Mouse (Mus musculus) spleen, adult 18-20 months (tissue): ENCODE measurements around the gene Olfr693.
"Not testable (repeated sequence)": the region's sequence is repeated elsewhere in the genome, so short reads cannot be mapped to it uniquely, and the experiment has no call there.

ENCODE experiments used
- DNase-seq, 2 experiments: peaks; one replicate each; pipeline ENCODE4 v3.0.0; 2022; ENCODE audit warnings: mixed read lengths in 2 of 2

Olfr693 gene

DNA sequence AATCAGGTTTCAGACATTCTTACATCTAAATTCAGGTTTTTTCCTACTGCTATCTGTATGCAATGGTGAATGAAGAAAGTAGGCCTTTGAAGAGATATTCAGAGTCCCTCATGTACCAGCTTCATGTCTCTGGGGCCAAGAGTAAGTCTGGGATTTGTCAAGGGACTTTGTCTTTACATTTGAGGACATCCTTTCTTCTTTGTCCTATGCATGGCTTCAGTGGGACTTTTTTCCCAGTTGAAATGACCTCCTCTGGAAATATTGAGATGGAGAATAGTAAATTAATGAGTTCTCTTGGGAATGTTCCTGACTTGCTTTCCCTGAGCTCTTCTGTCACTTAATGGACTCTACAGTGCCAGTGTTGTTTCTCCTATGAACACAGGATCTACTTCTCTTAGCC is at the start of gene Olfr693:
Olfr693 (minus strand) TSS at position 101 of the 400 bp plus-strand sequence.
- no peak for DNase-seq

DNA sequence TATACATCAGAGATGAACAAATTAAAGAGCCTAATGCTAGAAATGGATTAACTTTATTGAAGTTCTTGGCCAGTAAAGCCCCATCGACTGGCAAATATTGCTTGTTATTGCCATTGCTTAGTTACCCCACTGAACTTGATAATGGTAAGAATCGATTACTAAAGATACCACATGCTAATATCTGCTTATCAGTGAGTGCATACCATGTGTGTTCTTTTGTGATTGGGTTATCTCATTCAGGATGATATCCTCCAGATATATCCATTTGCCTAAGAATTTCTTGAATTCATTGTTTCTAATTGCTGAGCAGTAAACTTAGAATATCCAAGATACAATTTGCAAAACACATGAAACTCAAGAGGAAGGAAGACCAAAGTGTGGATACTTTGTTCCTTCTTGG is 45.3 kb upstream of the Olfr693 start:
- not testable (repeated sequence) for DNase-seq

DNA sequence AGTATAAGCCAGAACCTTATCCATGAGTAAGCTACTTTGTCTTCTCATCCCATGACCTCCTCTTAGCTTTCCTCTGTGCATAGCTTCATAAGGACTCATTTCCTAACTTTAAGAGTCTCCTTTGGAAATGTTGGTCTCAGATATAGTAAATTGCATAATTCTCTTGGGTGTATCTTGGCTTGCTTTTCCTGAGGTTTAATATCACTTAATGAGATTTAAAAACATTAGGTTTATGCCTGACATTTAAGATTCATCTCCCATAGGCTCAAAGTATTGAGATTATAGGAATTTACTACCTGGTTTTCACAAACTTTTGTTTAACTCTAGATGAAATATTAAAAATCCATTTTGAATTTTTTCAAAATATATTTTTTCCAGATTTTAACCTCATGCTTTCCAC is 35.9 kb upstream of the Olfr693 start, which contains the start of gene Olfr695:
Olfr695 (minus strand) TSS at position 101 of the 400 bp plus-strand sequence.
- DNase-seq, result no peak

DNA sequence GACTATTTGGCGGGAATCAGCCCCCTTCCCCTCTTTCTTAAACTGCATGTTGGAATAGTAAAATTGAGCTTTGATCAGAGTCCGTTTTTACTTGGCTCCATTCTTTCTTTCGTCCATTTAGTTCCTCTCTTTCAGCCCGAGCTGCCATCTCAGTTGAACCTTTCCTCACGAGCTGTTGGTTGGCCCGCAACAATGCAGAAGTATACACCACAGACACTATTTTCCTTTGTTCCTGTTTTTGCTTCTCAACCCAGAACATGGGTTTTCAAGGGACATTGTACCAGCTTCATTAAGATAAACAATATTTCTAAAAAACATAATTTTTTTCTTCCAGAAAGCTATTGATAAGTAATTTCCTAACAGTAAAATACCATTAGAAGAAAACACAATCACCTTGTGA is 31.1 kb upstream of the Olfr693 start:
- no peak for DNase-seq

DNA sequence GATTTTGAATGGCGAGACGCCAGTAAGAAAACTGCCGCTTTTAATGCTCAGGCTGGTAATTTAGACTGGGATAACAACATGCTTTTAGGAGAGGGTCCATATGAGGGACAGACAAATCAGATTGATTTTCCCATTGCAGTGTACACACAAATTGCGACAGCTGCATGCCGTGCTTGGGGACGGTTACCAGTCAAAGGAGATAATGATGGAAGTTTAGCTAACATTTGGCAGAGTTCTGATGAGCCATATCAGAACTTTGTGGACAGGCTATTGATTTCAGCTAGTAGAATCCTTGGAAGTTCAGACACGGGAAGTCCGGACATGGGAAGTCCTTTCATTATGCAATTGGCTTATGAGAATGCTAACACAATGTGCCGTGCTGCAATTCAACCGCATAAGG is 27.3 kb upstream of the Olfr693 start:
- DNase-seq, result not testable (repeated sequence)

DNA sequence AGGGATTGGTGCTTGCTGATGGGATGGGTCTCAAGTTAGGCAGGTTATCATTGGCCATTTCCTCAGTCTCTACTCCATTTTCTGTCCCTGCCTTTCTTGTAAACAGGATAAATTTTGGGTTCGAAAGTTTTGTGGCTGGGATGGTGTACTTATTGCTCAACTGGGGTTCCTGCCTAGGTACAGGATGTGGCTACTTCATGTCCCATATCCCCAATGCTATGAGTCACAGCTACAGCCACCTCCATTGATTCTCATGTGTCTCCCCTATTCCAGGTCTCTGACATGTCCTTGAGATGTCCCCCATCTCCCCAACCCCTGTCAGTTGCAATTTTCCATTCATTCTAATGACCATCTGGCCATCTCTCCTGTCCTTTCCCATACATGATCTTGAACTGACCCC is 16.5 kb upstream of the Olfr693 start:
- DNase-seq, result no peak

DNA sequence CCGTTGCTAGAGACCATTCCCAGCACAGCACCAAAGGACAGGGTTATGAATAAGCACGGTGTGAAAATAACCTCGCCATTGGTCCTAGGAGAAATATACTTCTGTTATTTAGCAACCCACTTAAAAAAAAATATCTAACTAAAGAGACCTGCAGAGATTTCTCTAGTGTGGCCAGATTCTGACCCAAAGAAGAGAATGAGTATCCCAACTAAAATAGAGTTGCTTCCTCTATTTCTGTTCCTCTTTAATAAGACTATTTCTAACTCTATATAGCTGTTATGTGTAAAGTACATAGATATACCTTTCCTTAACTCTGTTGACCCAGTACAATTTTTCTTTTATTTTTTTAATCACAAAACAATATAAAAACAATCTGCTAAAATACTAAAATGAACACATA is 12.6 kb upstream of the Olfr693 start:
- no peak for DNase-seq

DNA sequence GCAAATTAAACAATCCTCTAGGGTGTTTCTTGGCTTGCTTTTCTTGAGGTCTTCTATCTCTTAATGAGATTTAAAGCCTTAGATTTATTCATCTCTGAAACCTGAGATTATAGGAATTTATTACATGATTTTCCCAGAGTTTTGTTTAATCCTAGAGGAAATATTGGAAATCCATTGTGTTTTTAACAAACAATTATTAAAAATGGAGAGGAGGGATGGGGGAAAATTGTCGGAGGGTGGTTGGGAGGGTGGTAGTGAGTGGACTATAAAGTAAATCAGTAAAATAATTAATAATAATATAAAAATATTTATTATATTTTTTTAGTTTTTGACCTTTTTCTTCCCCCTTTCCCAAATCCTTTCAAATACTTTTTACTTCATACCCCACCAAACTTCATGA is 11.3 kb upstream of the Olfr693 start, which contains the start of gene Olfr694:
Olfr694 (minus strand) TSS at position 101 of the 400 bp plus-strand sequence.
- no peak for DNase-seq

DNA sequence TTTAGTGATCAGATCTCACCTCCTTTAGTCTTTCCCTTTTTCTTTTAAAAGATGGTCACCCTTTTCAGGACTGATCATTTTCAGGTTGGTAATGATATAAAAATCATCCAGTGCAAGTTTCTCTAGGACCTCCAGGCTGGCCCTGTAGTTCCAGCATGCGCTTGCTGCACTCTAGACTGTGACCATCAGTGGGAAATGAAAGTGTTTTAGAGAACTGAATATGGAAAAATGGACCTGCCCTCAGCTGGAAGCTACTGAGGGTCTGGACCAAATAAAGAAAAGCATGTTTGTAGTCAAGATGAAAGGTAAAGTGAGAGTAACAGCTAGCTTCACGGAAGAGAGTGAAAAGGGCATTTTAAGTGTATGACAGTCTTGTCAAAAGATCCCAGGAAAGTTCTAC is 5.0 kb upstream of the Olfr693 start:
- DNase-seq, result no peak

DNA sequence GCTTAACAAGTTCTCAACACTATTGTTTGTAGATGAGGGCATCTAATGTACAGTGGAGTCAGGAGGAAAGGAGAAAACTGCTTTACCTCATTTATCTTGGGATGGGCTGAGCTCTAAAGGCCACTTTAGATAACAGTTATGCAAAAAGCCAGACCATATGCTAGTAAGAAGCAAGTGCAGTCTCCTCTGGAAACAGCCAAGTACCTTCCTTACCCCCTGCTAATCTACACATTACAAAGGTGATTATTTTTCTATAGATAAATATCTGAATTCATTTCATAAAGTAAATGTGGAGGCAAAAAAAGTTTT is 28.1 kb downstream of the Olfr693 start:
- no peak for DNase-seq

DNA sequence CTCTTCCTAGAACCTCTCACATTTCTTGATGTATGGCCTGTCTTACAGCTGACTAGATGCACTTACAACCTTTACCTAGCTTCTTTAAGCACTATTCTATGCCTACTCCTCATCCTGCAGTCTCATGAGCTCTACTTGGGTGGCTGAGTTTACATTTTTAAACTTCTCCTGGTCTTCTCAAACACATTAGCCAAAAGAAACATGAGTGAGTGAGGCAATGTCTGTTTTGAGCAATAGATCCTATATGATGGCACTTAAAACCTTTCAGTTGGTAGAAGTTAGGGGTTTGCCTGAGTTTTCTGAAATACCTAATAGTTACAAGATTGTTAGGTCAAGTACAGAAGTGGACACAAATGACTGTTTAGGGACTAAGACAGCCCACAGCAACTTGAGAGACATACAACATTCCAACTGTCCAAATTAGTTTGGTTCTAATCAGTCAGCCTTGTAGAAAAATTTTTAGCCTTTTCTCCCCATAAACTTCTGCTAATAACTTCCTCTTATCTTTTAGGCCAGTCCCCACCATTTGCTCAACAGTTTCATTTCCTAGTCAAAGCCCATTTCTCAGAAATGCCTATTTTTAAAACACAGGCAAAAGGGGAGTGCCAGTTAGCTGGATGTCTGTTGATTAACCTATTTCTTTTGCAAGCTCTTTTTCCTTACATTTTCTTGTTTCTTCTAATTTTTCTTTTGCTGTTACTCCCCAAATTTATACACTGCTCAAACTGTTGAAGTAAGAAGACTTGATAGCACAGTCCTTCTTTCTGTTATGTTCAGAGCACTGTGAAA is 28.6 kb downstream of the Olfr693 start:
- DNase-seq, result no peak

DNA sequence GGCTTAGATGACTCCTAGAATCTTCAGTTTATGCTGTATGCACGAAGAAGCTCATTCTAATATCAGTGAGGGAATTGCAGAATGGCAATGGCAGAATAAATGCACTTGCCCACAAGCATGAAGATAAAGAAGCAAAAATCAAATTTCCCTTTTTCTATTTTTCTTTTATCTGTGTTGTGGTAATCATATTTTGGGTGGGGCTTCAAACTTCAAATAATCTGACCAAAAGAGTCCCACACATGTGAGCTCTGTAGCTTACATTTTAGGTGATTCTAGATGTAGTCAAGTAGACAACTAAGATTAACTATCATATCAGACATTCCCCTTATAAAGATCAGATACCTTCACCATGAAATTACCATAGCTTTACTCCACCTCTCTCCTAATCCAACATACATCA is 30.6 kb downstream of the Olfr693 start:
- no peak for DNase-seq

DNA sequence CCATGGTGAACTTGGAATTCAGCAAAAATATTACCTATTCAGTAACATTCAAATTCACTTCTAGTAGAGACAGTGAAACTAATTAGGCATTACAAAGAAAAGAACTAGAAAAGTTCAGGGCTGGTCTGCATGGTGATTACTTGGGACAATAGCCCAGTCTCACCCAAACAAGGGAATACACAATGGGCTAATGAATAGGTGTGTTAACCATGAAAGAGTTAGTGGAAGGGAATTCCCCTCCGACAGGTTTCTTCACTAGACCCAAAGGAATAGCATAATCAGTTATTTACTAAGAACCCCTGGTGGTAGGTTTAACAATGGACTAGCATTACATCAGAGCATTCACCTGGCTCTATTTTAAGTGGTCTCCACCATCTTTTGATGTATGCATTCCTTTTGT is 35.1 kb downstream of the Olfr693 start:
- DNase-seq, result no peak

DNA sequence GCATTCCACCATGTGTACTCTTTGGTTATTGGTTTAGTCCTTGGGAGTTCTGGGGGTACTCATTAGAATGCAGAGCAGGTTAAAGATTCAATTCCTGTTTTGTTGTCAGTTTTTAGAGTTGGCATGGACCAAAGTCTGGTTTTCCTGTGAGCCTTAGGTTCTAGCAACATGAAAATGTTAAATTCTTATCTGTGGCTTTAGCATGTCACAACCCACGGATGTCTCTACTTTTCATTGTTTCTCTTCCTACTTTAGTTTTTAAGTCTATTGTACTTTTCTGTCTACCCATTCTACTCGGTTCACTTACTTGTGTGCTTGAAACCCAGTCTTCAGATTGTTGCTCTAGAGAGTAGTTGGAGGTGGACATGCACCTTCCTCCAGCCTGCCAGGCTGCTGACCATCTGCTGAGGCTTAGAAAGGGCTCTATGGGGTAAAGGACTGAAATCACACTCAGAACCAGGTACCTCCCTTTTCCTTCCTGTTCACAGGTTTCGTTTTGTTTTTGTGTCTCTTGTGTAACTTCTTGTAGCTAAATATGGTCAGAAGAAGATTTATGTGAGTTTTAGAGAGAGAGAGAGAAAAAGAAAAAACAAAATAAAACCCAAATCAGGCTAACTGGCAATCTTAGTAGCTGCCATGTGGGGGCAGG is 36.0 kb downstream of the Olfr693 start:
- peak; percentile 29 to 56 for DNase-seq

DNA sequence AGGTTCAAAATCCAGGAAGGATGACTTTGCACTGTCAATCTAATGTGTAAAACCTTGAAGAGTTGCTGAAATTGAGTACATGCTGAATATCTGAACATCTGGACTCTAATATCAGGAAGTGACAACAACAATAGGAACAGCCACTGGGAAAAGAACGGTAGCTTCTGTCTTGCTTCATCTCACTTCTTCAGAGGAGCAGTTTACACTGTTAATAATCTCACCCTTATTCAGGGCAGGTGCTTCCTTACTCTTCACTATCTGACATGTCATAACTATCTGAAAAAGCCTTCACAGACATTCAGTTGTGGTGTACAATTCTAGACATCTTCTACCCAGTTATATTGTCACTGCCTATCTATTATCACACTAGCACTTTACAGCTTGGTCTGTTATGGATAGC is 39.5 kb downstream of the Olfr693 start:
- DNase-seq, result no peak

DNA sequence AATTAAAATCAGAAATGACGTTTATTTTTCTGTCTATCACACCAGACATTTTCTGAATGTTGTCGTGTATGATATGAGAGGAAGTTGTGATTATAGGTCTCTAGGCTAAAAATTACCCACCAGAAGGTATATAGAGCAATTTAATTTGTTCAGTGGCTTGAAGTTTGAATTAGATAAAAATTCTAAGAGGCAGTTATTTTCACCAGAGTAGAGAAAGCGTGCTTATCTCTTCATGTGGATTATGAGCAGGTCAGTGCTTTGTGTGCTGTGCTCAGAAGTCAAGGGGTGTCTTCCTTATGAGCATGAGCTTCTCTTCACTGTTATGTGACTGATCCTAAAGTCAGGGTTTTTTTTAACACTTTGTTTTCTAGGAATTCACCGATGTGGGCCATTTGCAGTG is 44.8 kb downstream of the Olfr693 start:
- no peak for DNase-seq
